Mouse (Mus musculus): ENCODE results near the gene Fam213a.

Gene Fam213a

GRCm38 (mm10) chr14:40964214-40964610 is 49.4 kb downstream of the Fam213a start:
- intact Hi-C loops (cut with DNase I) = no loop called here

- intact Hi-C loops (cut with DNase I) = no loop called here
These were observed 49.9 kb downstream of the Fam213a start for GRCm38 (mm10) chr14:40963501-40964213.

GRCm38 (mm10) chr14:40962365-40963290 is 51.0 kb downstream of the Fam213a start:
- intact Hi-C loops (cut with DNase I) = no loop called here

GRCm38 (mm10) chr14:40960237-40960636 is 53.4 kb downstream of the Fam213a start:
- intact Hi-C loops (cut with DNase I) = no loop called here

GRCm38 (mm10) chr14:40959586-40959985 is 54.0 kb downstream of the Fam213a start:
- intact Hi-C loops (cut with DNase I) = no loop called here

- intact Hi-C loops (cut with DNase I) = no loop called here
These were observed 54.6 kb downstream of the Fam213a start for GRCm38 (mm10) chr14:40958986-40959381.

- intact Hi-C loops (cut with DNase I) = no loop called here
These were observed 55.3 kb downstream of the Fam213a start for GRCm38 (mm10) chr14:40958083-40958985.

GRCm38 (mm10) chr14:40957607-40958006 is 56.0 kb downstream of the Fam213a start:
- intact Hi-C loops (cut with DNase I) = no loop called here

- intact Hi-C loops (cut with DNase I) = no loop called here
These were observed 57.1 kb downstream of the Fam213a start for GRCm38 (mm10) chr14:40956252-40957146.

GRCm38 (mm10) chr14:40955596-40956251 is 57.9 kb downstream of the Fam213a start:
- intact Hi-C loops (cut with DNase I) = no loop called here

GRCm38 (mm10) chr14:40955146-40955545 is 58.4 kb downstream of the Fam213a start:
- intact Hi-C loops (cut with DNase I) = no loop called here

GRCm38 (mm10) chr14:40953381-40953780 is 60.2 kb downstream of the Fam213a start:
- intact Hi-C loops (cut with DNase I) = no loop called here

- intact Hi-C loops (cut with DNase I) = no loop called here
These were observed 60.9 kb downstream of the Fam213a start for GRCm38 (mm10) chr14:40952715-40953114.

- intact Hi-C loops (cut with DNase I) = no loop called here
These were observed 61.3 kb downstream of the Fam213a start for GRCm38 (mm10) chr14:40952301-40952700.

- intact Hi-C loops (cut with DNase I) = no loop called here
These were observed 63.6 kb downstream of the Fam213a start for GRCm38 (mm10) chr14:40949730-40950614.

- intact Hi-C loops (cut with DNase I) = no loop called here
These were observed 64.5 kb downstream of the Fam213a start for GRCm38 (mm10) chr14:40949047-40949446.

- intact Hi-C loops (cut with DNase I) = no loop called here
These were observed 65.1 kb downstream of the Fam213a start for GRCm38 (mm10) chr14:40948522-40948921.
